Mouse (Mus musculus) left cerebral cortex, adult 8-10 months (tissue): Measurements from ENCODE around the gene Barx2. TPM values are rescaled to one million over a fixed set of nuclear protein-coding genes. Genes with fewer than 3 reads are reported as not detected.

ENCODE experiments used
- DNase-seq, 2 experiments: peaks; one replicate each; pipeline ENCODE4 v3.0.0; 2022; ENCODE audit warnings: low spot score in 2 of 2
- total RNA-seq, 4 experiments: library from RNA; stranded (reverse); gene quantifications; 2 replicates each; pipeline ENCODE4 v1.2.4; 2022

Gene Barx2
- total RNA-seq, 4 experiments from 2014 or later, result 1.5 to 4.9 (median 3.3) TPM

GRCm38 (mm10) chr9:31808753-31809152, 104.5 kb downstream of the Barx2 start:
- no peak for DNase-seq

- DNase-seq, result no peak
Observed at GRCm38 (mm10) chr9:31802641-31803040, 110.6 kb downstream of the Barx2 start.

Other genes with a start within 250 kb of the Barx2 start
- gene Arhgap32, start 202.7 kb upstream of the Barx2 start, total RNA-seq, result 100 to 1,000 TPM; 403 to 500 (median 438) TPM